Mouse (Mus musculus) left cerebral cortex, adult 8-10 months (tissue): Measurements from ENCODE around the gene Axin2. TPM values are rescaled to one million over a fixed set of nuclear protein-coding genes. Genes with fewer than 3 reads are reported as not detected.
"Not testable (repeated sequence)": the region's sequence is repeated elsewhere in the genome, so short reads cannot be mapped to it uniquely, and the experiment has no call there.

Source experiments
- DNase-seq, 2 experiments: peaks; one replicate each; pipeline ENCODE4 v3.0.0; 2022; ENCODE audit warnings: low spot score in 2 of 2
- total RNA-seq, 4 experiments: library from RNA; stranded (reverse); gene quantifications; 2 replicates each; pipeline ENCODE4 v1.2.4; 2022

Axin2 gene
- total RNA-seq, result 10 to 100 TPM; 36.3 to 40.8 (median 38.0) TPM

- peak; percentile 76 to 90 for DNase-seq
Measured at GRCm38 (mm10) chr11:108920158-108920635, at the start of gene Axin2. Gene Axin2, plus strand, starts transcription at chr11:108920349.

- DNase-seq, result not testable (repeated sequence)
Measured at GRCm38 (mm10) chr11:108871284-108871683, 48.9 kb upstream of the Axin2 start.

GRCm38 (mm10) chr11:108871748-108872147 lies 48.4 kb upstream of the Axin2 start:
- DNase-seq, result no peak

GRCm38 (mm10) chr11:108876633-108877205 lies 43.4 kb upstream of the Axin2 start:
- DNase-seq, result no peak

- no peak for DNase-seq
Measured at GRCm38 (mm10) chr11:108877520-108877919, 42.6 kb upstream of the Axin2 start.

- no peak for DNase-seq
Measured at GRCm38 (mm10) chr11:108880546-108880945, 39.6 kb upstream of the Axin2 start.

- no peak for DNase-seq
Measured at GRCm38 (mm10) chr11:108881662-108882061, 38.5 kb upstream of the Axin2 start.

- DNase-seq, result no peak
Measured at GRCm38 (mm10) chr11:108885276-108885896, 34.8 kb upstream of the Axin2 start.

- no peak for DNase-seq
Measured at GRCm38 (mm10) chr11:108886060-108886459, 34.1 kb upstream of the Axin2 start.

GRCm38 (mm10) chr11:108889121-108889520 lies 31.0 kb upstream of the Axin2 start:
- peak in 1 of 2 experiments; percentile 13 for DNase-seq

- no peak for DNase-seq
Measured at GRCm38 (mm10) chr11:108890544-108890943, 29.6 kb upstream of the Axin2 start.

GRCm38 (mm10) chr11:108891111-108891870 lies 28.9 kb upstream of the Axin2 start:
- DNase-seq, result peak in 1 of 2 experiments; percentile 15

- no peak for DNase-seq
Measured at GRCm38 (mm10) chr11:108891871-108892380, 28.2 kb upstream of the Axin2 start.

GRCm38 (mm10) chr11:108892406-108892805 lies 27.7 kb upstream of the Axin2 start:
- no peak for DNase-seq

GRCm38 (mm10) chr11:108893232-108893790 lies 26.8 kb upstream of the Axin2 start:
- no peak for DNase-seq

- DNase-seq, result no peak
Measured at GRCm38 (mm10) chr11:108893855-108894510, 26.2 kb upstream of the Axin2 start.

- DNase-seq, result no peak
Measured at GRCm38 (mm10) chr11:108897034-108897433, 23.1 kb upstream of the Axin2 start.

GRCm38 (mm10) chr11:108898063-108898462 lies 22.1 kb upstream of the Axin2 start:
- DNase-seq, result no peak

- DNase-seq, result no peak
Measured at GRCm38 (mm10) chr11:108898483-108898882, 21.7 kb upstream of the Axin2 start.

GRCm38 (mm10) chr11:108900718-108901488 lies 19.2 kb upstream of the Axin2 start:
- peak in 1 of 2 experiments; percentile 50 for DNase-seq
